Mouse (Mus musculus) intestine, embryonic 14.5 days (tissue): ENCODE measurements around the gene Dhx33. TPM values are rescaled to one million over a fixed set of nuclear protein-coding genes. Genes with fewer than 3 reads are reported as not detected.

Experiments
- ATAC-seq: fragments of 200-750 bp; cut with Nextera tagmentation; replicated peaks from 2 replicates; pipeline ENCODE4 v1.8.0; 2017; ENCODE audit warnings: low read depth, moderate number of reproducible peaks, moderate TSS enrichment, moderate library complexity; ENCODE audit not compliant: low FRiP score, low TSS enrichment
- DNase-seq: peaks from one replicate; pipeline ENCODE4 v3.0.0-alpha.2; 2018; ENCODE audit warnings: low spot score
- H3K27ac ChIP-seq: fragments of 300-500 bp; sonication (generic); 2 replicates; pipeline ENCODE4 v1.5.1; 2014; ENCODE audit warnings: low read depth, mild to moderate bottlenecking, control low read depth
- H3K27me3 ChIP-seq: fragments of 300-500 bp; sonication (generic); replicated peaks from 2 replicates; pipeline ENCODE4 v1.6.1; 2014; ENCODE audit warnings: low read length, control low read depth; ENCODE audit not compliant: control insufficient read depth, insufficient read depth
- H3K36me3 ChIP-seq: fragments of 300-500 bp; sonication (generic); 2 replicates; pipeline ENCODE4 v1.6.1; 2014; ENCODE audit warnings: low read length, control low read depth; ENCODE audit not compliant: control insufficient read depth, insufficient read depth
- H3K4me1 ChIP-seq: fragments of 300-500 bp; sonication (generic); replicated peaks from 2 replicates; pipeline ENCODE4 v1.6.1; 2014; ENCODE audit warnings: low read length, control low read depth, mixed read lengths; ENCODE audit not compliant: control insufficient read depth, insufficient read depth
- H3K4me2 ChIP-seq: fragments of 300-500 bp; sonication (generic); 2 replicates; pipeline ENCODE4 v1.6.1; 2014; ENCODE audit warnings: low read length
- H3K4me3 ChIP-seq: fragments of 300-500 bp; sonication (generic); 2 replicates; pipeline ENCODE4 v1.5.1; 2014; ENCODE audit warnings: low read depth, low read length, control low read depth, mixed read lengths
- H3K9ac ChIP-seq: fragments of 300-500 bp; sonication (generic); 2 replicates; pipeline ENCODE4 v1.6.1; 2014; ENCODE audit warnings: mild to moderate bottlenecking, low read length
- H3K9me3 ChIP-seq: fragments of 300-500 bp; sonication (generic); 2 replicates; pipeline ENCODE4 v1.6.1; 2016; ENCODE audit warnings: low read length, control low read depth; ENCODE audit not compliant: control insufficient read depth
- WGBS: fragments of 180-500 bp; shearing (Covaris S2); extraction: QIAGEN DNeasy Blood & Tissue Kit; methylation state at CpG from one replicate; pipeline ENCODE4 v1.1.7; 2014; 5-methylcytosine and 5-hydroxymethylcytosine counted together
- polyA plus RNA-seq: library from polyadenylated mRNA; unstranded; fragments of >200 nt; fragmentation: Nextera tagmentation; extraction: Ambion mirVana; gene quantifications from 2 replicates; pipeline ENCODE4 v1.2.1, GENCODE M21; 2014

Gene Dhx33
- polyA plus RNA-seq, 1 experiment from 2014 or later: 23.0 TPM

DNA sequence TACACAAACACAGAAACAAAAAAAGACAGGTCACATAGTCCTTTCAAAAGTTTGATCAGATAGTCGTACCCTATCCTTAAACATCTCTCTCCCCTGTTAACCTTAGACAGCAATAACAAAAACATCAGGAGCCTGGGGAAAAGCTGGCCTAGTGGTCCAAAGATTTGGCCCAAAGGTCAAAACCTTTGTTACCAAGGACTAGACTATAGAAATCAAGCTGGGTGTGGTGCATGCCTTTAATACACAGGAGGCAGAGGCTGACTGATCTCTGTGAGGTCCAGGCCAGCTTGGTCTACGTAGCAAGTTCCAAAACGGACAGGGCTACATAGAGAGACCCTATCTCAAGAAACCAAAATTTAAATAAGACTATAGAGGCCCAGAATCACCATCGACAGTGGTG, 49.5 kb downstream of the Dhx33 start:
- Histone ChIP-seq H3K4me3 (no peak overlapping the region), H3K4me1 (no peaks in the 10 kb centered on the region), H3K27me3 (no peaks in the 10 kb centered on the region), H3K9me3 (no peaks in the 10 kb centered on the region), H3K9ac (no peak overlapping the region), H3K4me2 (no peak overlapping the region), H3K27ac (no peak overlapping the region), H3K36me3 (peaks cover 98% of the 10 kb centered on the region)
- no peak for ATAC-seq
- 94% methylated on average over 4 of the region's 4 CpGs for WGBS
- no peak for DNase-seq

- no peaks in the 10 kb centered on the region for H3K9me3 ChIP-seq
- no peak overlapping the region for H3K27ac ChIP-seq
- DNase-seq (no peak), ATAC-seq (no peak)
- H3K27me3 ChIP-seq: no peaks in the 10 kb centered on the region
- H3K36me3 ChIP-seq: peaks cover 92% of the 10 kb centered on the region
- H3K4me1 ChIP-seq: no peaks in the 10 kb centered on the region
- no peak overlapping the region for H3K4me3 ChIP-seq
- H3K4me2 ChIP-seq: no peak overlapping the region
- H3K9ac ChIP-seq: no peak overlapping the region
- WGBS: 85% methylated on average over 4 of the region's 4 CpGs
Observed at GRCm38 (mm10) chr11:70944935-70945817, 59.1 kb downstream of the Dhx33 start.

DNA sequence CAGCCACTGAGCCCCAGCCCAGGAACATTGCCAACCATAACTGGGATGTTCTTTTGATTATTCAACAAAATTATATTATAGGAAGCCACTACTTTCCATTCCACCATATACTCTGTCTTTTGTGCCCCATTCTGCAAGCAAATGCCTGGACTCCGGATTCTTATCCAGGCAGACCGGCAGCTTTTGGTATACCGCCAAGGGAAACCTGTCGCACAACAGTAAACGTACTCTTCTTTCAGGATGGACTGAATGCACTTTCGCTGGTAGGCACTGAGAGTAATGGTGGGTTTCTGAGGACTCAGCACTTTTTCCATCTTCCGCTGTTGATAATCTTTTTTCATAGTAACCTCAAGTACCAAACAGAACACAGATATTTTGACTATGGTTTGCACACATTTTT, 60.6 kb downstream of the Dhx33 start:
- no peak overlapping the region for H3K4me2 ChIP-seq
- no peak overlapping the region for H3K9ac ChIP-seq
- H3K27me3 ChIP-seq: no peaks in the 10 kb centered on the region
- H3K4me1 ChIP-seq: no peaks in the 10 kb centered on the region
- WGBS: 92% methylated on average over 7 of the region's 7 CpGs
- DNase-seq (no peak), ATAC-seq (no peak)
- no peaks in the 10 kb centered on the region for H3K9me3 ChIP-seq
- no peak overlapping the region for H3K4me3 ChIP-seq
- H3K27ac ChIP-seq: no peak overlapping the region
- H3K36me3 ChIP-seq: peaks cover 91% of the 10 kb centered on the region

DNA sequence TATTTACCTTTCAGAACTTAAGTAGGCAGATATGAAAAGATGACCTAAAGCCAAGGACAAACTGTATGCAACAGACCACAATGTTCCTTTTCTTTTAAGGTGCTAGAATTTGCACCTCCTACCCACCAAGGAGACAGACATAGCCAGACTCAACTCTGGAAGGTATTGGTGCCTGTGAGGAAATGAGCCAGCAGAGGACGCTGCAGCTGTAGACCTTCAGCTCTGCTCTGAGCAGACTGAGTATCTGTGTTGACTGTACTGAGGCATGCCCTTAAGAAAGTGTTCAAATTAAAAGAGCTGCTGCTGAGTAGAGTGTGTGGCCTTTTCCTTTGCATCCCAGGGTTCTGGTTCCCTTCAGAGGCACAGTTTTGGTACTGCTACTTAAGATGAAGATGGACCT, 61.6 kb downstream of the Dhx33 start:
- Histone ChIP-seq H3K9ac (no peak overlapping the region), H3K9me3 (no peaks in the 10 kb centered on the region), H3K4me2 (no peak overlapping the region), H3K27me3 (no peaks in the 10 kb centered on the region), H3K36me3 (peaks cover 91% of the 10 kb centered on the region), H3K27ac (no peak overlapping the region), H3K4me1 (no peaks in the 10 kb centered on the region), H3K4me3 (no peak overlapping the region)
- WGBS: 89% methylated on average over 1 of the region's 1 CpGs
- no peak for ATAC-seq
- DNase-seq: no peak

DNA sequence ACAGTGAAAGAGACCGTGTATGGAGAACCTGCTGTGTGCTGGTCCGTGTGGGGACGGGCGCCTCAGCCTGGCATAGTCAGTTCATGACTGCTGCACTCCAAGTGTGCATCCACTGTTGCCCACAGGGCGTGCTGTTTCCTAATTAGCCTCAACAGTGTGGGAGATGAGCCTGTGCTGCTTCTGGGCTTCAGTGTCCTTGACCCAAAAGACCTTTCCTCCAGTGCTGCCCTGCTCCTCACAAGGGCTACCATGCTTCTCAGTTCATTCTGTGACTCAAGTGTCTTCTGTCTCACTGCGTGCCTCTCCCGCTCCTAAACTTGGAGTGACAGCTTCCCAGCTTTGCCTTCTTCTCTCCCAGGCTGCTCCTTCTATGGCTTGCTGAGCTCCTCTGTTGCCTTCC, 68.9 kb downstream of the Dhx33 start:
- WGBS: 89% methylated on average over 7 of the region's 7 CpGs
- Histone ChIP-seq H3K9me3 (no peaks in the 10 kb centered on the region), H3K36me3 (peaks cover 73% of the 10 kb centered on the region), H3K9ac (no peak overlapping the region), H3K27ac (no peak overlapping the region), H3K4me2 (no peak overlapping the region), H3K4me3 (no peak overlapping the region), H3K27me3 (no peaks in the 10 kb centered on the region), H3K4me1 (no peaks in the 10 kb centered on the region)
- DNase-seq: no peak
- no peak for ATAC-seq

Other genes starting within 250 kb of the Dhx33 start
- 6.1 and 6.2 TPM in 2 replicates for gene Zfp3, start 240.2 kb downstream of the Dhx33 start, polyA plus RNA-seq
- 0.40 and 0.45 TPM in 2 replicates for gene Scimp, start 191.9 kb downstream of the Dhx33 start, polyA plus RNA-seq
- 30.5 and 32.9 TPM in 2 replicates for gene Rabep1, start 159.7 kb downstream of the Dhx33 start, polyA plus RNA-seq
- gene Nup88, start 34.5 kb downstream of the Dhx33 start, polyA plus RNA-seq: 110 and 127 TPM in 2 replicates
- gene Rpain, start 34.2 kb downstream of the Dhx33 start, polyA plus RNA-seq: 77.4 and 89.6 TPM in 2 replicates
- 317 and 333 TPM in 2 replicates for gene C1qbp, start 21.4 kb downstream of the Dhx33 start, polyA plus RNA-seq
- gene Mis12, start 15.2 kb upstream of the Dhx33 start, polyA plus RNA-seq: 28.5 and 32.0 TPM in 2 replicates
- gene Derl2, start 15.4 kb upstream of the Dhx33 start, polyA plus RNA-seq: 41.7 and 42.9 TPM in 2 replicates
- gene 6330403K07Rik, start 29.1 kb upstream of the Dhx33 start, polyA plus RNA-seq: 44.1 and 50.1 TPM in 2 replicates
- 0.18 and 0.27 TPM in 2 replicates for gene Nlrp1a, start 140.3 kb upstream of the Dhx33 start, polyA plus RNA-seq
- not detected in 2 replicates for gene Nlrp1b, start 226.3 kb upstream of the Dhx33 start, polyA plus RNA-seq